Mouse (Mus musculus) embryonic fibroblast, embryonic 13.5 days (primary cell): ENCODE results near the gene Vwf.

ENCODE experiments used
- CTCF ChIP-seq: IDR thresholded peaks from 2 replicates; pipeline ENCODE4 v1.5.1; 2011; ENCODE audit warnings: mild to moderate bottlenecking, control low read depth, low read length, moderate library complexity, borderline replicate concordance; ENCODE audit not compliant: insufficient read depth
- POLR2A ChIP-seq: IDR thresholded peaks from 2 replicates; pipeline ENCODE4 v1.6.1; 2011; ENCODE audit warnings: low read depth, mild to moderate bottlenecking, control low read depth, low read length, moderate library complexity

- TF ChIP-seq POLR2A (no peak), CTCF (no peak)
Measured at GRCm38 (mm10) chr6:125565326-125565725, 18.8 kb downstream of the Vwf start.
